Mouse (Mus musculus) lung, embryonic 14.5 days (tissue): ENCODE results near the gene Gm20708. TPM values are rescaled to one million over a fixed set of nuclear protein-coding genes. Genes with fewer than 3 reads are reported as not detected.
A peak's percentile ranks its signal among the peaks of the same experiment; 100 is the strongest.

ENCODE experiments used
- ATAC-seq: fragments of 200-750 bp; cut with Nextera tagmentation; 2 replicates; pipeline ENCODE4 v1.8.0; 2017; ENCODE audit warnings: mild to moderate bottlenecking, moderate TSS enrichment, moderate library complexity; ENCODE audit not compliant: insufficient read depth
- DNase-seq: peaks from one replicate; pipeline ENCODE4 v3.0.0-alpha.2; 2015
- H3K27ac ChIP-seq: fragments of 300-500 bp; sonication (generic); 2 replicates; pipeline ENCODE4 v1.5.1; 2014; ENCODE audit warnings: low read depth, mild to moderate bottlenecking, moderate library complexity
- H3K27me3 ChIP-seq: fragments of 300-500 bp; sonication (generic); 2 replicates; pipeline ENCODE4 v1.6.1; 2014; ENCODE audit warnings: low read length, control low read depth; ENCODE audit not compliant: insufficient read depth
- H3K36me3 ChIP-seq: fragments of 300-500 bp; sonication (generic); 2 replicates; pipeline ENCODE4 v1.6.1; 2014; ENCODE audit warnings: control low read depth; ENCODE audit not compliant: insufficient read depth
- H3K4me1 ChIP-seq: fragments of 300-500 bp; sonication (generic); 2 replicates; pipeline ENCODE4 v1.6.1; 2014; ENCODE audit warnings: antibody characterized with exemption, control low read depth; ENCODE audit not compliant: insufficient read depth
- H3K4me2 ChIP-seq: fragments of 300-500 bp; sonication (generic); 2 replicates; pipeline ENCODE4 v1.6.1; 2014; ENCODE audit warnings: mild to moderate bottlenecking
- H3K4me3 ChIP-seq: fragments of 300-500 bp; sonication (generic); 2 replicates; pipeline ENCODE4 v1.5.1; 2014; ENCODE audit warnings: low read depth, low read length
- H3K9ac ChIP-seq: fragments of 300-500 bp; sonication (generic); 2 replicates; pipeline ENCODE4 v1.6.1; 2014
- H3K9me3 ChIP-seq: fragments of 300-500 bp; sonication (generic); 2 replicates; pipeline ENCODE4 v1.6.1; 2016; ENCODE audit warnings: low read depth, low read length, control low read depth
- CTCF ChIP-seq: IDR thresholded peaks from 2 replicates; pipeline ENCODE4 v1.5.1; 2016; ENCODE audit warnings: antibody characterized with exemption, low read depth
- WGBS: fragments of 180-500 bp; shearing (Covaris S2); extraction: QIAGEN DNeasy Blood & Tissue Kit; methylation state at CpG from one replicate; pipeline ENCODE4 v1.1.7; 2014; 5-methylcytosine and 5-hydroxymethylcytosine counted together
- polyA plus RNA-seq: library from polyadenylated mRNA; unstranded; fragments of >200 nt; fragmentation: Nextera tagmentation; extraction: Ambion mirVana; gene quantifications from 2 replicates; pipeline ENCODE4 v1.2.1, GENCODE M21; 2014

The Gm20708 gene
- polyA plus RNA-seq, 1 experiment from 2014 or later: 0.30 TPM

DNA sequence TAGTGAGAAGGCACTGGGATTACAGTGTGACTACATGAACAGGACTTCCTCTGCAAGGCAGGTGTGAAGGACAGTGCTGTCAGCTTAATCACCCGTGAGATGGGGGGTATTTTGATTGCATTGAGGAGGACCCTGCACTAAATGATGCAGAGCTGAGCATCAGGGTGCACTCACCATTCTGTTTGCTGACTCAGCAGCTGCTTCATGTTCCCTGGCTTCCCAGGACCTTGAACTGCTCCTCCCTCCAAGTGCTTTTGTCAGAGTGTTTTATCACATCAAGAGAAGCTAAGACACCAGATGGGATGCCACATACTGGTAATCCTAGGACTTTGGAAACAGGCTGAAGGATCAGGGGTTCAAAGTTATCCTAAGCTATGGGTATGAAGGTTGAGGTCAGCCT, 46.5 kb downstream of the Gm20708 start:
- no peak for ATAC-seq
- H3K4me3 ChIP-seq: no peak overlapping the region
- WGBS: 61% methylated on average over 1 of the region's 1 CpGs
- H3K36me3 ChIP-seq: peaks cover 65% of the 10 kb centered on the region
- H3K27ac ChIP-seq: no peak overlapping the region
- H3K4me2 ChIP-seq: no peak overlapping the region
- peaks cover 14% of the 10 kb centered on the region for H3K27me3 ChIP-seq
- no peak for DNase-seq
- H3K4me1 ChIP-seq: 0 out of 2 replicates have a peak, but pooled peaks cover 1% of the 10 kb centered on the region
- H3K9me3 ChIP-seq: no peaks in the 10 kb centered on the region
- TF ChIP-seq CTCF: no peak
- no peak overlapping the region for H3K9ac ChIP-seq

DNA sequence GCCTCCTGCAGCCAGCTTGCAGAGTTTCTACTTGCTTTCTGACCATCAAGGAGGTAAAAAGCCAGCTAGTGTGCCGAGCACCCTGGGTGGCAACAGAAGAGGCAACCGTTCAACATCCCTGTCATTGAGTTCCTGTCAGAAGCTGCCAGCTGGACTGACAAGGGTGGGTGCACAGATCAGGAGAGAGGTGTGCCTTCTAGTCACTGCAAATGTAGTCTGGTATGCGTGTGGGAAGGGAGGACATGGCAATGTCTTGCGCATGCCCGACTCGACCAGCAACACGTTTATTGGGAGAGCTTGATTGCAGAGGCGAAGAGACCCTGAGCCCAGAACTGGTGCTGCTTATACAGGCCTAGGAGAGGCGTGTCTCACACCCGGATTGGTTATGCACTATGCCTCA, 48.0 kb downstream of the Gm20708 start:
- Histone ChIP-seq H3K9ac (no peak overlapping the region), H3K27me3 (peaks cover 20% of the 10 kb centered on the region), H3K36me3 (peaks cover 55% of the 10 kb centered on the region), H3K9me3 (no peaks in the 10 kb centered on the region), H3K4me3 (no peak overlapping the region), H3K27ac (no peak overlapping the region), H3K4me1 (no peaks in the 10 kb centered on the region), H3K4me2 (no peak overlapping the region)
- ATAC-seq (no peak), DNase-seq (no peak)
- WGBS: 92% methylated on average over 10 of the region's 10 CpGs
- TF ChIP-seq CTCF: no peak

DNA sequence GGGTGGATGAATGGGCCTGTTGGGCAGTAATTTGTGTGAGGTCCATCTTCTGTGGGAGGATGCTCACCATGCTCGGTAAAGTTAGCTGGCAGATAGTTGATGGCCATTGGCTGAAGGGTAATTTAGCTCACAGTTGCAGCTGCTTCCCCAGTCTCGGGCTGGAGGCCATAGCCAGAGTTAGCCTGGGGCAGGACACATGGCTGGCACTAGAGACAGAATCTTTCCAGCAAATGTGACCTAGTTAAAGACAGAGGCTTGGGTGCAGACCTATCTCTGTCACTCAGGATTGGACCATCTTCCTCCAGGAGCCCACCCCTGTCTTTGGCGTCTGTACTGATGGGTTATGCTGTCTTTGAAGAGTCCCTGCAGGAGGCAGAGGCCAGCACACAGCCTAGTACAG, 48.9 kb downstream of the Gm20708 start:
- ATAC-seq (no peak), DNase-seq (no peak)
- no peak overlapping the region for H3K4me2 ChIP-seq
- no peaks in the 10 kb centered on the region for H3K9me3 ChIP-seq
- H3K4me1 ChIP-seq: no peaks in the 10 kb centered on the region
- WGBS: 64% methylated on average over 3 of the region's 3 CpGs
- H3K9ac ChIP-seq: no peak overlapping the region
- H3K36me3 ChIP-seq: peaks cover 46% of the 10 kb centered on the region
- TF ChIP-seq CTCF: no peak
- peaks cover 23% of the 10 kb centered on the region for H3K27me3 ChIP-seq
- H3K27ac ChIP-seq: no peak overlapping the region
- no peak overlapping the region for H3K4me3 ChIP-seq

DNA sequence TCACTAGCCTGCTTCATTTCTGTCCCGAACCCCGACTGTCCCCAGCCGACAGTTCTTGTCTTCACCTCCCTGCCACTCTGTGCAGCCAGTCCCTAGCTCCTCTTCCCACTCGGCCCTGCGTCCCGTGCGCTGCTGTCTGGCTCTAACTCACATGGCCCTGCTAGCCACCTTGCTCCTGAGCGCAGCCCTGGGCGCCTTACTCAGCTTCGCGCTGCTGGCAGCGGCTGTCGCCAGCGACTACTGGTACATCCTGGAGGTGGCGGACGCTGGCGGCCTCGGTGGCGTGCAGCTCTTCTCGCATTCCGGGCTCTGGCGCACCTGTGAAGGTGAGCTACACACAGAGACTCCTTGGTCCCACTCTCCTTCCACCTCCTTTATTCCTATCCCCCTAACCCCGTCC, 51.1 kb downstream of the Gm20708 start, which contains the start of gene Tmem235:
Gene Tmem235, plus strand, starts transcription at position 152 of the 400 bp plus-strand sequence.
- H3K9me3 ChIP-seq: no peaks in the 10 kb centered on the region
- no peak within 1 kb of the TSS for H3K27ac ChIP-seq
- peaks cover 23% of the 10 kb centered on the region for H3K27me3 ChIP-seq
- H3K4me2 ChIP-seq: 0 out of 2 replicates have a peak within 1 kb of the TSS, but pooled peaks have one; percentile 15
- TF ChIP-seq CTCF: no peak
- ATAC-seq (no peak), DNase-seq (no peak)
- no peak within 1 kb of the TSS; the same call in 1 of the 2 replicates for H3K9ac ChIP-seq
- no peak within 1 kb of the TSS for H3K4me3 ChIP-seq
- WGBS: 3% methylated on average over 23 of the region's 23 CpGs
- H3K4me1 ChIP-seq: no peaks in the 10 kb centered on the region
- H3K36me3 ChIP-seq: peaks cover 24% of the 10 kb centered on the region

DNA sequence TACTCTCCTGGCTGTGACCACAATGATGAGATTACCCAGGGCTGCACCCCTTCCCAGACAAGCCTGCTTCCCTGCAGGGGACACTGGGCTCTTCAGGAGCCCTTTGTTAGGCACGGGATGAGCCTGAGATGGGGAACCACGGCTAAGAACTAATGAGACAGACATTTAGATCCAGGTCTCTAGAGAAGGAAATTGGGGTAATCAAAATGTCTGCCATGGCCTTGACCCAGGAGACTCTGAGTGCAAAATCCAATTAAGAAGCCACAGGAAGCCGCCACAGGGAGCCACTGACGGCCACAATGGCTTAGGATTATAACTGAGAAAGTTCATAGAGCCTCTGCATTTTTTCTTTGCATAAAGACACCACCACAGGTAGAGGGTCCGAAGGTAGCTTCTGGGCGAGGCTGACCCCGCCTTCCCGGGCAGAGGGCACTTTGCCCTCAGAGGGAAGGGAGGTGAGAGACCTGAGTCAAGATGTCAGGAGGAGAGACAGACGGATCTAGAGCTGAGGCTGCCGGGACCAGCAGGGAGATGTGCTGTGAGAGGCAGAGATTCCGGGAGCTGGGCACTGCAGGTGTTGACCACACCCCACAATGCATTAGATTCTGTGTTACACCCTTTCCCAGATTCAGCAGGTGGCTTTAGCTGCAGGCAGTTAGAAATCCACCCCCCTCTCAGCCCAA, 53.8 kb downstream of the Gm20708 start:
- H3K27me3 ChIP-seq: peaks cover 23% of the 10 kb centered on the region
- H3K4me3 ChIP-seq: no peak overlapping the region
- no peak for TF ChIP-seq CTCF
- no peaks in the 10 kb centered on the region for H3K9me3 ChIP-seq
- no peak overlapping the region for H3K4me2 ChIP-seq
- H3K9ac ChIP-seq: no peak overlapping the region
- ATAC-seq: no peak
- DNase-seq: no peak
- no peak overlapping the region for H3K27ac ChIP-seq
- H3K36me3 ChIP-seq: 0 out of 2 replicates have a peak, but pooled peaks cover under 1% of the 10 kb centered on the region
- WGBS: 37% methylated on average over 11 of the region's 11 CpGs
- no peaks in the 10 kb centered on the region for H3K4me1 ChIP-seq

DNA sequence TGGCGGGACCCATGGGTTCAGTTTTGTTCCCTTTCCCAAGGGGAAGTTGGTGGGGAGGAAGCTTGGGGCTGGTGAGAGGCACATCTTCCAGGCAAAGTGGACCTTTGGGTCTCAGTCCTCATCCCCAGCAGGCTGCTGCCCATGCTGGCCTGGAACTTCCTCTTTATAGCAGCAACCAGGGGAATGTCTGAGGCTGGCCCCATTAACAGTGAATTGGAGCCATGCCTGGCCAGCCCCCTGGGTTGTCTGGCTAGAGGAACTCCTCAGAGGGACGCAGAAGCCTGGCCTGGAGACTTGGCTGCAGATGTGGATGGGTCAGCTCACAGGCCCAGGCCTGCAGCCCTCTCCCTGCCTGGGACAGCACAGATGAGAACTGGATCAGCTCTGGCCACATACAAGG, 55.3 kb downstream of the Gm20708 start:
- WGBS: 43% methylated on average over 2 of the region's 2 CpGs
- Histone ChIP-seq H3K9me3 (no peaks in the 10 kb centered on the region), H3K4me1 (no peaks in the 10 kb centered on the region), H3K4me3 (no peak overlapping the region), H3K4me2 (no peak overlapping the region), H3K9ac (no peak overlapping the region), H3K27ac (no peak overlapping the region), H3K27me3 (peaks cover 21% of the 10 kb centered on the region), H3K36me3 (no peaks in the 10 kb centered on the region)
- ATAC-seq: no peak
- TF ChIP-seq CTCF: no peak
- no peak for DNase-seq

DNA sequence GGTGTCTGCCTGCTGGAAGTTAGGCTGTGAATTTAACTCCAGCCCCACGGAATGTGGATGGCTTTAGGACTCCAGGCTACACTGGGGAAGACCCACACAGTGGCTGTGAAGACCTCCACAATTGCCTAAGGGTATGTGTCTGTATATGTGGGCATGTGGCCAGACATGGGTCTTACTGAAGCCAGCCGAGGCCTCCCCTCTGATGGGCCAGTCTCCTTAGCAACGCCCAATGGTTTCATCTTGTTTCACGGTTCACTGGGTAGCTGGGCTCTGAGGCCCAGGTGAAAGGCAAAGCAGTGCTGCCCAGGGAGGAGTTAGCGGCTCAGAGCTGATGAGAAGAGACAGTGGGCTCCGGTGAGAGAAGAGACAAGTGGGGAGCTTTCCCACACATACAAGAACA, 56.5 kb downstream of the Gm20708 start:
- H3K4me1 ChIP-seq: no peaks in the 10 kb centered on the region
- H3K4me2 ChIP-seq: no peak overlapping the region
- DNase-seq (no peak), ATAC-seq (no peak)
- H3K27me3 ChIP-seq: peaks cover 9% of the 10 kb centered on the region; the same call in 1 of the 2 replicates
- TF ChIP-seq CTCF: no peak
- no peaks in the 10 kb centered on the region for H3K36me3 ChIP-seq
- H3K27ac ChIP-seq: no peak overlapping the region
- no peaks in the 10 kb centered on the region for H3K9me3 ChIP-seq
- no peak overlapping the region for H3K4me3 ChIP-seq
- no peak overlapping the region for H3K9ac ChIP-seq
- 42% methylated on average over 6 of the region's 6 CpGs for WGBS
